Mouse (Mus musculus): ENCODE measurements around the gene Pigm. TPM values are rescaled to one million over a fixed set of nuclear protein-coding genes. Genes with fewer than 3 reads are reported as not detected.

Gene Pigm
- polyA plus RNA-seq, 1 experiment from 2014 or later = 12.6 TPM

GRCm38 (mm10) chr1:172410806-172411205 lies 34.5 kb downstream of the Pigm start:
- no peaks in the 10 kb centered on the region for H3K36me3 ChIP-seq (ENCODE audit: control insufficient read depth, insufficient read depth, low read length)
- no peak overlapping the region for H3K9ac ChIP-seq (ENCODE audit: low read length)
- H3K27ac ChIP-seq (replicated peaks; ENCODE audit: low read depth, low read length) = no peak overlapping the region
- 5% methylated on average over 4 of the region's 4 CpGs for WGBS
- H3K4me3 ChIP-seq (ENCODE audit: low read depth, low read length) = no peak overlapping the region
- H3K9me3 ChIP-seq (ENCODE audit: control insufficient read depth, low read length) = no peaks in the 10 kb centered on the region
- no peak for ATAC-seq (ENCODE audit: insufficient number of reproducible peaks, low FRiP score, low TSS enrichment, low read depth)
- peak; percentile 72 for DNase-seq (ENCODE audit: low spot score)
- no peak overlapping the region for H3K4me2 ChIP-seq (ENCODE audit: low read depth, severe bottlenecking)
- no peaks in the 10 kb centered on the region for H3K27me3 ChIP-seq (ENCODE audit: control insufficient read depth, insufficient read depth, low read length)
- H3K4me1 ChIP-seq (ENCODE audit: control insufficient read depth, insufficient read depth, low read length) = no peaks in the 10 kb centered on the region

GRCm38 (mm10) chr1:172412204-172412603 lies 35.9 kb downstream of the Pigm start:
- DNase-seq (ENCODE audit: low spot score) (peak; percentile 91), ATAC-seq (ENCODE audit: insufficient number of reproducible peaks, low FRiP score, low TSS enrichment, low read depth) (peak; percentile 71)
- no peaks in the 10 kb centered on the region for H3K9me3 ChIP-seq (ENCODE audit: control insufficient read depth, low read length)
- H3K27me3 ChIP-seq (ENCODE audit: control insufficient read depth, insufficient read depth, low read length) = no peaks in the 10 kb centered on the region
- H3K4me3 ChIP-seq (ENCODE audit: low read depth, low read length) = no peak overlapping the region
- WGBS = 2% methylated on average over 5 of the region's 5 CpGs
- no peaks in the 10 kb centered on the region for H3K4me1 ChIP-seq (ENCODE audit: control insufficient read depth, insufficient read depth, low read length)
- no peaks in the 10 kb centered on the region for H3K36me3 ChIP-seq (ENCODE audit: control insufficient read depth, insufficient read depth, low read length)
- H3K27ac ChIP-seq (replicated peaks; ENCODE audit: low read depth, low read length) = no peak overlapping the region
- H3K4me2 ChIP-seq (ENCODE audit: low read depth, severe bottlenecking) = no peak overlapping the region
- H3K9ac ChIP-seq (ENCODE audit: low read length) = no peak overlapping the region

GRCm38 (mm10) chr1:172413491-172414230 lies 37.3 kb downstream of the Pigm start:
- ATAC-seq (ENCODE audit: insufficient number of reproducible peaks, low FRiP score, low TSS enrichment, low read depth) = no peak
- Histone ChIP-seq H3K36me3 (ENCODE audit: control insufficient read depth, insufficient read depth, low read length) (no peaks in the 10 kb centered on the region), H3K9me3 (ENCODE audit: control insufficient read depth, low read length) (no peaks in the 10 kb centered on the region), H3K27ac (replicated peaks; ENCODE audit: low read depth, low read length) (no peak overlapping the region), H3K4me3 (ENCODE audit: low read depth, low read length) (no peak overlapping the region), H3K4me2 (ENCODE audit: low read depth, severe bottlenecking) (no peak overlapping the region), H3K9ac (ENCODE audit: low read length) (no peak overlapping the region), H3K4me1 (ENCODE audit: control insufficient read depth, insufficient read depth, low read length) (0 out of 2 replicates have a peak, but pooled peaks cover 6% of the 10 kb centered on the region), H3K27me3 (ENCODE audit: control insufficient read depth, insufficient read depth, low read length) (no peaks in the 10 kb centered on the region)
- DNase-seq (ENCODE audit: low spot score) = no peak
- 81% methylated on average over 4 of the region's 4 CpGs for WGBS

GRCm38 (mm10) chr1:172414231-172414585 lies 37.9 kb downstream of the Pigm start:
- Histone ChIP-seq H3K4me1 (ENCODE audit: control insufficient read depth, insufficient read depth, low read length) (0 out of 2 replicates have a peak, but pooled peaks cover 7% of the 10 kb centered on the region), H3K9ac (ENCODE audit: low read length) (no peak overlapping the region), H3K4me3 (ENCODE audit: low read depth, low read length) (no peak overlapping the region), H3K4me2 (ENCODE audit: low read depth, severe bottlenecking) (no peak overlapping the region), H3K27me3 (ENCODE audit: control insufficient read depth, insufficient read depth, low read length) (no peaks in the 10 kb centered on the region), H3K9me3 (ENCODE audit: control insufficient read depth, low read length) (no peaks in the 10 kb centered on the region), H3K36me3 (ENCODE audit: control insufficient read depth, insufficient read depth, low read length) (no peaks in the 10 kb centered on the region), H3K27ac (replicated peaks; ENCODE audit: low read depth, low read length) (no peak overlapping the region)
- ATAC-seq (ENCODE audit: insufficient number of reproducible peaks, low FRiP score, low TSS enrichment, low read depth) (no peak), DNase-seq (ENCODE audit: low spot score) (no peak)
- 82% methylated on average over 6 of the region's 6 CpGs for WGBS

- Histone ChIP-seq H3K9me3 (ENCODE audit: control insufficient read depth, low read length) (no peaks in the 10 kb centered on the region), H3K27me3 (ENCODE audit: control insufficient read depth, insufficient read depth, low read length) (no peaks in the 10 kb centered on the region), H3K4me3 (ENCODE audit: low read depth, low read length) (no peak overlapping the region), H3K27ac (replicated peaks; ENCODE audit: low read depth, low read length) (no peak overlapping the region), H3K4me2 (ENCODE audit: low read depth, severe bottlenecking) (no peak overlapping the region), H3K4me1 (ENCODE audit: control insufficient read depth, insufficient read depth, low read length) (0 out of 2 replicates have a peak, but pooled peaks cover 7% of the 10 kb centered on the region), H3K9ac (ENCODE audit: low read length) (no peak overlapping the region), H3K36me3 (ENCODE audit: control insufficient read depth, insufficient read depth, low read length) (no peaks in the 10 kb centered on the region)
- ATAC-seq (ENCODE audit: insufficient number of reproducible peaks, low FRiP score, low TSS enrichment, low read depth) (no peak), DNase-seq (ENCODE audit: low spot score) (no peak)
- WGBS = 88% methylated on average over 7 of the region's 7 CpGs
These were observed 38.7 kb downstream of the Pigm start for GRCm38 (mm10) chr1:172415061-172415460.

GRCm38 (mm10) chr1:172418173-172418572 lies 41.8 kb downstream of the Pigm start:
- H3K9me3 ChIP-seq (ENCODE audit: control insufficient read depth, low read length) = no peaks in the 10 kb centered on the region
- no peaks in the 10 kb centered on the region for H3K36me3 ChIP-seq (ENCODE audit: control insufficient read depth, insufficient read depth, low read length)
- no peak overlapping the region for H3K4me3 ChIP-seq (ENCODE audit: low read depth, low read length)
- H3K27me3 ChIP-seq (ENCODE audit: control insufficient read depth, insufficient read depth, low read length) = no peaks in the 10 kb centered on the region
- ATAC-seq (ENCODE audit: insufficient number of reproducible peaks, low FRiP score, low TSS enrichment, low read depth) (no peak), DNase-seq (ENCODE audit: low spot score) (no peak)
- H3K4me2 ChIP-seq (ENCODE audit: low read depth, severe bottlenecking) = no peak overlapping the region
- H3K27ac ChIP-seq (replicated peaks; ENCODE audit: low read depth, low read length) = no peak overlapping the region
- WGBS = 8% methylated on average over 6 of the region's 6 CpGs
- 0 out of 2 replicates have a peak, but pooled peaks cover 7% of the 10 kb centered on the region for H3K4me1 ChIP-seq (ENCODE audit: control insufficient read depth, insufficient read depth, low read length)
- no peak overlapping the region for H3K9ac ChIP-seq (ENCODE audit: low read length)

GRCm38 (mm10) chr1:172418642-172419041 lies 42.3 kb downstream of the Pigm start:
- 45% methylated on average over 3 of the region's 3 CpGs for WGBS
- ATAC-seq (ENCODE audit: insufficient number of reproducible peaks, low FRiP score, low TSS enrichment, low read depth) = no peak

GRCm38 (mm10) chr1:172420181-172420580 lies 43.8 kb downstream of the Pigm start:
- Histone ChIP-seq H3K27ac (replicated peaks; ENCODE audit: low read depth, low read length) (no peak overlapping the region), H3K9me3 (ENCODE audit: control insufficient read depth, low read length) (no peaks in the 10 kb centered on the region), H3K36me3 (ENCODE audit: control insufficient read depth, insufficient read depth, low read length) (no peaks in the 10 kb centered on the region), H3K4me1 (ENCODE audit: control insufficient read depth, insufficient read depth, low read length) (0 out of 2 replicates have a peak, but pooled peaks cover 7% of the 10 kb centered on the region), H3K4me2 (ENCODE audit: low read depth, severe bottlenecking) (no peak overlapping the region), H3K9ac (ENCODE audit: low read length) (no peak overlapping the region), H3K27me3 (ENCODE audit: control insufficient read depth, insufficient read depth, low read length) (no peaks in the 10 kb centered on the region), H3K4me3 (ENCODE audit: low read depth, low read length) (no peak overlapping the region)
- 85% methylated on average over 6 of the region's 6 CpGs for WGBS
- ATAC-seq (ENCODE audit: insufficient number of reproducible peaks, low FRiP score, low TSS enrichment, low read depth) (no peak), DNase-seq (ENCODE audit: low spot score) (no peak)

More at GRCm38 (mm10) chr1:172418642-172419041, 42.3 kb downstream of the Pigm start:
- Histone ChIP-seq H3K4me1 (ENCODE audit: control insufficient read depth, insufficient read depth, low read length) (0 out of 2 replicates have a peak, but pooled peaks cover 7% of the 10 kb centered on the region), H3K4me2 (ENCODE audit: low read depth, severe bottlenecking) (no peak overlapping the region), H3K36me3 (ENCODE audit: control insufficient read depth, insufficient read depth, low read length) (no peaks in the 10 kb centered on the region), H3K9me3 (ENCODE audit: control insufficient read depth, low read length) (no peaks in the 10 kb centered on the region), H3K4me3 (ENCODE audit: low read depth, low read length) (no peak overlapping the region), H3K27ac (replicated peaks; ENCODE audit: low read depth, low read length) (no peak overlapping the region), H3K27me3 (ENCODE audit: control insufficient read depth, insufficient read depth, low read length) (no peaks in the 10 kb centered on the region), H3K9ac (ENCODE audit: low read length) (no peak overlapping the region)
- no peak for DNase-seq (ENCODE audit: low spot score)
